Mouse (Mus musculus) left cerebral cortex, adult 8-10 months (tissue): ENCODE results near the gene Dqx1. TPM values are rescaled to one million over a fixed set of nuclear protein-coding genes. Genes with fewer than 3 reads are reported as not detected.

Source experiments
- DNase-seq, 2 experiments: peaks; one replicate each; pipeline ENCODE4 v3.0.0; 2022; ENCODE audit warnings: low spot score in 2 of 2
- microRNA-seq, 2 experiments: library from miRNA; unstranded; fragments of <30 nt; microRNA quantifications; one replicate each; pipeline ENCODE4 v1.2.0; 2022
- total RNA-seq, 4 experiments: library from RNA; stranded (reverse); gene quantifications; 2 replicates each; pipeline ENCODE4 v1.2.4; 2022

Gene Dqx1
- total RNA-seq, 4 experiments from 2014 or later: 0.67 to 1.5 (median 1.1) TPM

DNA sequence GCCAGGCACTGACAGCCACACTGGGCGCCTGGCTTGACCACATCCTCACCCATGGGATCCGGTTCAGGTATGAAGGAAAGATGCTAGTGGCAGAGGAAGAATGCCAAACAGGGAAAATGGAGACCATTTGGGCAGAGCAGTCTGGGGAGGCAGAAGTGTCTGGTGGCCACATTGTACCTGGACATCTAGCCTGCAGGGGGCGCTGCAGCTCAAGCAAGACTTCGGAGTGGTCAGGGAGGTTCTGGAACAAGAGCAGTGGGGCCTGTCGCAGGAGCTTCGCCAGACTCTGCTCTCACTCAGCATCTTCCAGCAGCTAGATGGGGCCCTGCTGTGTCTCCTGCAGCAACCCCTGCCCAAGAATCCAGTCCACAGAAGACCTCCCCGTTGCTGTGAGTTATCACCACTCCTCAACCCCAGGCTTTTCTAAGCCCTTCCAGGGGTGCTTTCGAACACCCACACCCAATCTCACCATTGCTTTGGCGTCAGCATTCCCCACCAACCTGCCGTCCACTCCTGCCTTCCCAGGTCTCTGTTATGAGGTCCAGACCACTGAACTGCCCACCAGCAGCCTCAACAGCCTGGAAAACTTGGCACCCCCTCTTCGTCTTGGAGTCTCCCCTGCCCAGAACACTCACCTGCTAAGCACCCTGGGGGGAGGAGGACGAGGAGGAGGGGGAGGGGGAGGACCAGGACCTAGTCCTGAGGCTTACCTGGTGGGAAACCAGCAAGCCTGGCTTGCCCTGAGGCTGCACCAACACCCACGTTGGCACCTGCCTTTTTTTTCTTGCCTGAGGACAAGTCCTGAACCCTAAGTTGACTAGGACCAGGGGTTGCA is 50.1 kb downstream of the Dqx1 start:
- peak in 1 of 2 experiments; percentile 54 for DNase-seq

DNA sequence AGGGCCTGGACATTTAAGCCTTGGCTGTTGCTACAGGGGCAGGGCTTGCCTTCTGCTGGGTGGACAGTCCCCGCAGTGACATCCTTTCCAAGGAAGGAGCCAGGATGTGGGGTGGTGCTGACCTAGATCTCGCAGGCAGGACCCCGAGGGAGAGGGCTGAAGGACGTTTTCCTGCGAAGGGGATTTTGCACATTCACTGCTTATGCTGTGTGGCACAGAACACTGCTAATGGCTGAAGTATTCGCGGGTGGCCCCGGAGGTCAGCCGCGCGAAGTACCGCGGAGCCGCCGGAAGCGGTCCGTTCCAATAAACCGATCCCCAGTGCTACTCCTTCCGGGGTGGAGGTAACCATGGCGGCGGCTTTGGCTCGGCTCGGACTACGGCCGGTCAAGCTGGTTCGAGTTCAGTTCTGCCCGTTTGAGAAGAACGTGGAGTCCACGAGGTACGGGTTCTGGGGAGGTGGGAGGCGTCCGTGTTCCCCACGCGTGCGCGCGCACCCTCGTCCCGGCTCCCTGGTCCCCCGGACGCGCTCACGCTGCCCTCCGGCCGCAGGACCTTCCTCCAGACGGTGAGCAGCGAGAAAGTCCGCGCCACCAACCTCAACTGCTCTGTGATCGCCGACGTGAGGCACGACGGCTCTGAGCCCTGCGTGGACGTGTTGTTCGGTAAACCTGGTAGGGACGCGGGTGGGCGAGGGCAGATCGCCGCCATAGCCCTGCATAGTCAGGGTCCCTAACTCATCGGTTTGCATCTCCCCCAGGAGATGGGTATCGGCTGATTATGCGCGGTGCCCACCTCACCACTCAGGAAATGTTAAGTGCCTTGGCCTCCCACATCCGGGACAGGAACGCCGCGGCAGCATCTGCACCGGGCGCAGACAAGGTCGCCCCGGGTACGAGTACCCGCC is 51.4 kb downstream of the Dqx1 start, which contains the start of gene Mrpl53:
TSS of gene Mrpl53 (plus strand) at position 279 of the 907 bp plus-strand sequence.
- peak; percentile 71 to 81 for DNase-seq

DNA sequence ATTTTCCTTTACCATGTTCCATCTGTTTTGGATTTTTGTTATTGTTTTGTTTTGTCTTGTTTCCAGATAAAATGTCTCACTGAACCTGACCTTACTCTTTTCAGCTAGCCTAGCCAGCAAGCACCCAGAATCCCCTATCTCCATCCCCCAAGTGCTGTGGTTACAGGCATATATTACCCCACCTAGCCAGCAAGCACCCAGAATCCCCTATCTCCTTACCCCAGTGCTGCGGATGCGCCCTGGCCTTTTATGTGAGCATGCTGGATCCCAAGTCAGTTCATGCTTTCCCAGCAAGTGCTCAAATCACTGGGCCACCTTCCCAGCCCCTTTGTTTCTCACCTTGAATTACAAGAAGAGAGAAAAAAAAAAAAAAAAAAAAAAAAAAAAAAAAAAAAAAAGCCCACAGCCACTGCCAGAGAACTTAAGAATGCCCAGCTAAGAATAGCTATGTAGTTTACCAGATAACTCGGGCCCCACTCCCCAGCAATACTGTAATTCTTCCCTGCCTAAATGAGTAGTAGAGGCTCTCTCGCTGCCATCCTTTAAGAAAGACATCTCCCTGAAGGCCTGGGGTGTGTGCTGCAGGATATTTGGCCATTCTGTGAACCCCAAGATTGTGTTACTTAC is 54.0 kb downstream of the Dqx1 start:
- DNase-seq: no peak

DNA sequence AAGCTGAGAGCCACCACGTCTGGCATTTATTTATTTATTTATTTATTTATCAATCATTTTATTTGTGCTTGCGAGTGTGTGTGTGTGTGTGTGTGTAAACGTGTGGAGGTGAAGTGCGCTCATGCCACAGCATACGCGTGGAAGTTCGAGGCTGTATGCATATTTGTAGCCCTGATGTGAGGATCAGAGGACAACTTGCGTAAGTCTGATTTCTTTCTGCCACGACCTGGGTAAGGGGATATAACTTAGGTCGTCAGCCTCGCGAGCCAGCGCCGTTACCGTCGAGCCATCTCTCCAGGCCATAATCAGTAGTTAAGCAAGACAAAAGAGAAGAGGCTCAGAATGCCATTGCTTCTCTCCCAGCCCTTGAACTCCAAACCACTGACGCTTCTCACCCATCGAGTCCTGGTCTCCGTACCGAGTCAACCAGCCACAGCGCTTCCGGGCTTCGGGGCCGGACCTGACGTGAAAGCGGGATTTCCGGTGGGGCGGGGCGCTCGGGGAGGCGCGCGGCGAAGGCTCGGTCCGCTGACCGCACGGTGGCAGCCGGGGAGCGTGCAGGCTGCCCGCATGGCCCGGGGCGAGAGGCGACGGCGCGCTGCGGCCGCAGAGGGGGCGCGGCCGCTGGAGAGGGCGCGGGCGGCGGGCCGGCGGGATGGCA is 57.5 kb downstream of the Dqx1 start, which contains the start of gene Mogs:
TSS of gene Mogs (plus strand) at position 486 of the 661 bp plus-strand sequence.
- peak; percentile 82 to 88 for DNase-seq

DNA sequence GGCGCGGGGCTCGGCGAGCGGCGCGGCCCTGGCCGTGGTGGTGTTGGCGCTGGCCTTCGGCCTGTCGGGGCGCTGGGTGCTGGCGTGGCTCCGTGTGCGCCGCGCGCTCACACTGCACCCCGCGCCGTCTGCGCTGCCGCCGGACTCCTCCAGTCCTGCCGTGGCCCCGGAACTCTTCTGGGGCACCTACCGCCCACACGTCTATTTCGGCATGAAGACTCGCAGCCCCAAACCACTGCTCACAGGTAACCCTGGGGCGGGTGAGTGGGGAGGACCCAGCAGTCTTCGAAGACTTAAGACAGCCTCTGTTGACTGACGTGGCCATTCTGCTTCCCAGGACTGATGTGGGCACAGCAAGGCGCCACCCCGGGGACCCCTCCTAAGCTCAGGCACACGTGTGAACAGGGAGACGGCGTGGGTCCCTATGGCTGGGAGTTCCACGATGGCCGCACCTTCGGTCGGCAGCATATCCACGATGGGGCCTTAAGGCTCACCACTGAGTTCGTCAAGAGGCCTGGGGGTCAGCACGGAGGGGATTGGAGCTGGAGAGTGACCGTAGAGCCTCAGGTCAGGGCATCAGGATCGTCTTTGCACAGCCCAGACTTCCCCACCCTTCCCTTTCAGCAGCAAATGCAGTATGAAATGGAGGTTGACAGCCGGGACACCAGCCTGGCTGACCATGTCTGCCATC is 58.2 kb downstream of the Dqx1 start:
- peak in 1 of 2 experiments; percentile 29 for DNase-seq

DNA sequence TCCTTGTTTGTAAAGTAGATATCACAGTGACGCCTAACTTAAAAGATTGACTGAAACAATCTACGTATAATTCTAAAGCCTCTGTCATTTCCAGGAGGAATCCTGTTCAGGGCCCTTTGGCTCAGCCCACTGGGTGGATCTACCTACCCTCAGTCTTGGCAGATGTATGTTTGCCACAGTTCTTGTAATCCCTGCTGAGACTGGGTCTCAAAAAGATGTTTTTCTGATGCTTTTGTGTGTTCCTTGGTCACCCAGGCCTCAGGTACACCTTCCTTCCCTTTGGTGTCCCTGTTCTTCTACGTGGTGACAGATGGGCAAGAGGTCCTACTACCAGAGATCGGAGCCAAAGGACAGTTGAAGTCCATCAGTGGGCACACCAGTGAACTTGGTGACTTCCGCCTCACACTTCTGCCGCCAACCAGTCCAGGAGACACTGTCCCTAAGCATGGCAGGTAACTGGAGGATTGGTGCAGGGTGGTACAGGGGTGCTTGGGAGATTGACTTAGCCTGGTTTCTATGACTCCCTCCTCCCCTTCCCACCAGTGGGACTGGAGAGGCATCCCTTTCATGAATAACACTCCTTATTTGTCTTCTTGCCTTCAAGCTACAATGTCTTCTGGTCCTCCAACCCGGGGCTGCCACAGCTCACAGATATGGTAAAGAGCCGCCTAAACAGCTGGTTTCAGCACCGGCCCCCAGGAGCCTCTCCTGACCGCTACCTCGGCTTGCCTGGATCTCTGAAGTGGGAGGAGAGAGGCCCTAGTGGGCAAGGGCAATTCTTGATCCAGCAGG is 58.9 kb downstream of the Dqx1 start:
- no peak for DNase-seq

Small RNA genes within 50 kb of the gene (microRNA-seq; reads per million reads assigned to microRNA genes)
- gene Mir3470a (0 reads per million in 2 experiments), gene Mir7040 (0 to 0.22 reads per million in 2 experiments)

Other genes starting within 250 kb of the Dqx1 start
- 10 to 100 TPM; 35.0 to 36.1 (median 35.2) TPM for gene Sema4f, start 118.1 kb upstream of the Dqx1 start, total RNA-seq
- gene M1ap, start 110.9 kb upstream of the Dqx1 start, total RNA-seq: under 1 TPM in 3 of 4 experiments, not detected in 1; 0.33 to 0.57 (median 0.48) TPM
- 1 to 10 TPM; 2.1 to 3.7 (median 2.9) TPM for gene Dok1, start 24.4 kb upstream of the Dqx1 start, total RNA-seq
- 1 to 10 TPM; 2.0 to 4.3 (median 3.0) TPM for gene Loxl3, start 23.7 kb upstream of the Dqx1 start, total RNA-seq
- 100 to 1,000 TPM in 3 of 4 experiments, 10 to 100 TPM in 1; 98.7 to 123 (median 111) TPM for gene Aup1, start 3.3 kb upstream of the Dqx1 start, total RNA-seq
- gene Htra2, start 2.6 kb upstream of the Dqx1 start, total RNA-seq: 10 to 100 TPM; 47.7 to 53.7 (median 50.4) TPM
- not detected for gene Tlx2, start 12.4 kb downstream of the Dqx1 start, total RNA-seq
- 10 to 100 TPM; 26.2 to 31.0 (median 27.2) TPM for gene Pcgf1, start 20.0 kb downstream of the Dqx1 start, total RNA-seq
- gene Lbx2, start 28.5 kb downstream of the Dqx1 start, total RNA-seq: under 1 TPM in 1 of 4 experiments, not detected in 3; 0.77 TPM
- gene Ccdc142, start 43.8 kb downstream of the Dqx1 start, total RNA-seq: 10 to 100 TPM in 1 of 4 experiments, 1 to 10 TPM in 3; 6.5 to 10.1 (median 8.7) TPM
- 1 to 10 TPM; 5.8 to 8.1 (median 6.4) TPM for gene Gm42688, start 43.8 kb downstream of the Dqx1 start, total RNA-seq
- 10 to 100 TPM; 51.1 to 63.3 (median 54.2) TPM for gene Mrpl53, start 51.2 kb downstream of the Dqx1 start, total RNA-seq
- 10 to 100 TPM; 27.4 to 32.3 (median 31.3) TPM for gene Mogs, start 57.7 kb downstream of the Dqx1 start, total RNA-seq
- gene Wbp1, start 63.7 kb downstream of the Dqx1 start, total RNA-seq: 10 to 100 TPM; 36.5 to 47.4 (median 39.6) TPM
- 10 to 100 TPM; 22.0 to 26.8 (median 25.4) TPM for gene Ino80b, start 67.6 kb downstream of the Dqx1 start, total RNA-seq
- gene Rtkn, start 77.6 kb downstream of the Dqx1 start, total RNA-seq: 100 to 1,000 TPM in 1 of 4 experiments, 10 to 100 TPM in 3; 91.4 to 114 (median 92.8) TPM
- 10 to 100 TPM; 31.8 to 39.1 (median 34.5) TPM for gene Wdr54, start 98.6 kb downstream of the Dqx1 start, total RNA-seq
- 10 to 100 TPM; 26.4 to 29.4 (median 28.3) TPM for gene 1700003E16Rik, start 98.6 kb downstream of the Dqx1 start, total RNA-seq
- 100 to 1,000 TPM; 347 to 364 (median 356) TPM for gene Dctn1, start 108.1 kb downstream of the Dqx1 start, total RNA-seq
- 1 to 10 TPM in 1 of 4 experiments, under 1 TPM in 3; 0.44 to 2.0 (median 0.79) TPM for gene Slc4a5, start 162.0 kb downstream of the Dqx1 start, total RNA-seq